Mouse (Mus musculus): ENCODE data around the gene Sertad2.

Gene Sertad2

DNA sequence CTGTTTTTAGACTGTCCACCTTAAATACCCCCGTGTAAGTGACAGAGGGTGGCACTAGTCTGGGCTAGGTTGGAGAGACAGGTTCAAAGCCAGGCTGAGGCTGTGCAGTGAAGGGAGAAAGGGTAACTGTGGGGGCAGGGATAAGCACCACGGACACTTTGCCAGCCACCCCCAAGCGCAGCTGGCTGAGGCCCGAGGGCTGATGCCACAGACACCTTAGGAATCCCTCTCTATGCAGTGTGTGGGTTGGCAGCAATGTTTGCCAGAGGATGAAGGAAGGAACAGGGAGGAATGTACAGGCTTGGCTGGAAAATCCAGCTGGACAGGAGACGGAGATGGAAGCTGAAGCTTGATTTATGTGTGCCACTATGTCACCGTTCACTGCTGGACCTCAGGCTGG is 129.5 kb downstream of the Sertad2 start:
- DNase-seq (ENCODE audit: extremely low spot score, low read depth, low spot score) = no peak

DNA sequence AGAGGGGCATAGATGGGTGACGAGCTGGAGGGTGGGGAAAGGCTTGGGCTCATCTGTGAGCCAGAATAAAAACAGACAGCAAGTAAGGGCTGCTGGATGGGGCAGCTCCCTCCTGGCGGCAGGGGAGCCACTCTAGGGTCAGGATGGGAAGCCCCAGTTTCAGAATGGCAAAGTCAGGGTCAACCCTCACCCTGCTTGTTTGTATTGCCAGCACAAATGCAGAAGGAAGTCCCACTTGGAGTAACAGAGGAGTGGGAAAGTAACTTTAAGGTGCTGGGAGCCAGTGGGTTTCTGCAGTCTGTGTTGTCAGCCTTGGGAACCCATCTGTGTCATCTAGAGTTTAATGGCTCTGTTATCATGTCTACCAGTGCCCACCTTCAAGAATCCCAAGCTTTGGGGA is 136.3 kb downstream of the Sertad2 start:
- DNase-seq (ENCODE audit: extremely low spot score, low read depth, low spot score) = no peak

DNA sequence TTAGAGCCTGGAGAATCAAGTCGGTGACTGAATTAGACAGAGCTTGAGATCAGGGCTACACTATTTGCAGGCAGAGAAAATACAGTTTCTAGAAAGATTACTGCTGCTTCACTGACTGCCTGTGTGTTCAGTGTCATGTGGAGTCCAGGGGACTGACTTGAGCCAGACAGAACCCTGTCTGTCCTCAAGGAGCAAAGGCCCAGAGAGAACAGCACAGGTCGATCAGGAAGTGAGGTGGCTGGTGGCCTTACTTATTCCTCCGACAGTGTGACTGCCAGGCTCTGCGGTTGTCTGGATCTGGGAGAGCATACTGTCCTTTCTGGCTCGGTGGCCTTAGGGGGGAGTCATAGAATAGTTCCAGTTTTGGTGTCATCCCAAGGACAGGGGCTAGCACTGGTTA is 137.7 kb downstream of the Sertad2 start:
- no peak for DNase-seq (ENCODE audit: extremely low spot score, low read depth, low spot score)

DNA sequence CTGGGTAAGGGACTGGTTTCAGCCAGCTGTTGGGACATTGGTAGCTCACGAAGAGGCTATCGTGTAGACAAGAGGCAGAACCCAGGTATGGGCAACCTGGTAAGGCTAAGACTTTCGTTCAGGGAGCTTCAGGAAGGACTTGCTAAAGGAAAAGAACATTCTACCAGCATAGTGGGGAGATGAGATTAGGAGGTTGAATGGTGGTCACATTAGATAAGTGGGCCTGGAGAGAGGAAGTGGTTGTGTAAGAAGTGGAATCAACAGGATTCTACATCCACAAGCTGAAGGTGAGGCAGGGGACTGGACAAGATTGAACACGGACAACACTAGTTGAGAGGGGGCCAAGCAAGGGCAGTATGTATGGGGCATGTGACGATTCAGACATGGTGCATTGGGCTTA is 138.6 kb downstream of the Sertad2 start:
- DNase-seq (ENCODE audit: extremely low spot score, low read depth, low spot score) = no peak

DNA sequence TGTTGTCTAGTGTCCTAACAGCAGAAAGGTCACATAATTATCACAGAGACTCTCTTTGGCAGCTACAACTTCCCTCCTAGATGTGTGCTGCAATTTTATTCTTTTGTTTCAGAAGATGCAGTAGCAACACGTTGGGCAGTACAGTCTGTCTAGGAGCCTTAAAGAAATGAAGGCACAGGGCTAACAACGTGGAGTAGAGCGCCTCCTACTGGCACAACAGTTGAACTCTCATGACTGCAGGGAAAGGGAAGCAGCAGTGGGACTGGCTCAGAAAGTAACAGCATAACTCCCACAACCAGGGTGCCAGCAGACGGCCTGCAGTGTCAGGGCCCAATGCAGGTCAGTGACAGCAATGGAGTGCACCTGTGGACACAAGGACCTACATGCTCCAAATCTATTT is 147.9 kb downstream of the Sertad2 start:
- DNase-seq (ENCODE audit: extremely low spot score, low read depth, low spot score) = peak; percentile 74

Measured in hindlimb bud, embryonic 11.5 days (tissue).